Mouse (Mus musculus) cerebellum, adult (tissue): ENCODE data around the gene Pdzrn4.

Experiments
- ATAC-seq: cut with Nextera tagmentation; 2 replicates; pipeline ENCODE4 v1.9.2; 2017; ENCODE audit warnings: mild to moderate bottlenecking, moderate library complexity, mixed read lengths; ENCODE audit not compliant: insufficient number of reproducible peaks, low FRiP score, low TSS enrichment

The Pdzrn4 gene

DNA sequence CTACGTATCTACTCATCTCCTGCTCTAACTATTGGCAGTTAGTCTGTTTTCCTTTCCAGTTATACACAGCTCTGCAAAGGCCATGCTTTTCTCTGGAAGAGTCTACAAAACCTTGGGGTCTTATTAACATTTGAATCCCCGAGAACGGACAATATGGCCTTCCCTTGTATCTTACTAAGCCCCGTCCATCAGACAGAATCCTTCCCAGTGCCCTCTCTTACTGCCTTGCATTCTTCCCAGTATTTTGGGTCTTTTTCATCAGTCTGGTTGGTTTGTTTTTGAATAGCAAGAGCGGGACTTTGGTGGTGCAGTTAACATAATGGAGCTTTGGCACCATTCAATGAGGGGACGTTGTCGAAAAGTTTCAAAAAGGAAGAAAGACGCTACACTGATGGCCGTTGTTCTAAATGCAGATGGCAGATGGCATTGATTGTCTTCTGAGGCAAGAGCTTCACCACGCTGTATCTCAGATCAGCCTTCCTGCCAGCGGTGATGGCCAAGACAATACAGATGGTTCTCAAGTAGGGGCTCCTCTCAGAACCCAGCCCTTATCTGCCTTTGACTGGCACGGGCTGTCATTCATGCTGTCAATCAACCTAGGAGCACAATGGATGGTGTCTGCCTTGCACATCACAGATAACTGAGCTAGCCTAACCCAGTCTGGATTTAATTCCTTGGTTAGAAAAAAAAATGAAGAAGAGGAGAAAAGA, 98.9 kb downstream of the Pdzrn4 start:
- ATAC-seq, result no peak

DNA sequence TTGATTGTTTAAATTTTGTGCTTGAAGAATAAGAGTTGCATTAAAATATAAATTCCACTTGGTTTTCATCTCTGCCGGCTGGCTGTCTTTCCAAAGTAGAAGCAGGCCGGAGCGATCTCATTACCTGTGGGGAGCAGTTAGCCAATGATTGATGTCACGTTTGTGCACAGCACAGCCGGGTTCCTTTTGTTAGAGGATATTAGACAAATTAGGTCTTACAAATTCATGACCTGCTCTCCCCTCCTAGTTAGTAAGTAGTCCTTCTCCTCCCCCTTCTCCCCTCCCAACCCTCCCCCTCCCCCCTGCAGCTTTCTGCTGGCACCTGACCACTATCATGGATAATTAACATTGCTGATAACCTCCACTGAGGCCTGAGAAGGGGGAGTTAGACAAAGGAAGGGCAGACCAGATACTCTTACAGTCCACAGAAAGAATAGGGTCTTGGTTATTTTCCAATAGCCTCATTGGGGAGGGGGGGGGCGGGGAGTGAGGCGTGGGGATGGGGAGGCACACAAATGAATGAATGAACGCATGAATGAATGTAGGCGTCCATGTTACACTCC, 103.7 kb downstream of the Pdzrn4 start:
- no peak for ATAC-seq

GRCm38 (mm10) chr15:92502797-92503196, 106.1 kb downstream of the Pdzrn4 start:
- no peak for ATAC-seq

GRCm38 (mm10) chr15:92509372-92509771, 112.7 kb downstream of the Pdzrn4 start:
- ATAC-seq, result no peak

GRCm38 (mm10) chr15:92515651-92516050, 119.0 kb downstream of the Pdzrn4 start:
- ATAC-seq, result no peak

- ATAC-seq, result no peak
These were observed 124.1 kb downstream of the Pdzrn4 start for GRCm38 (mm10) chr15:92520677-92521225.

- no peak for ATAC-seq
These were observed 125.0 kb downstream of the Pdzrn4 start for GRCm38 (mm10) chr15:92521686-92522085.

DNA sequence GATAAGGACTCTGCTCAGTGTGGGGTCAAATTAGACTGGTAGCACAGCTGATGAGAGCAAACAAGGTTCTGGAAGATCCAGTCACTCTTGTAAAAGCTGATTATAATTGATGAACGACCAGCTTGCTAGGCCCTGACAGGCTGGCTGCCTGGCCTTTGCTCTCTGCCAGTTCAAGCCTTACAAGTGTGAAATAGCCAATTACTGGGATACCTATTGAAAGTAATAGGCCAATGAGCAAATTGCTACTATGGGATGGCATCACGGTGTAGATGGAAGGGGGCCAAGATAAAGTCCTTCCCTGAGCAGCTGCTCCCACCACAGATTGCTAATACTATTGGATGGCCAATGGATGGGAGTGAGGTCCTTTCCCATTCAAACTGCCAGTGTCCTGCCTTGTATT, 128.2 kb downstream of the Pdzrn4 start:
- ATAC-seq, result no peak

GRCm38 (mm10) chr15:92525416-92525815, 128.7 kb downstream of the Pdzrn4 start:
- no peak for ATAC-seq

DNA sequence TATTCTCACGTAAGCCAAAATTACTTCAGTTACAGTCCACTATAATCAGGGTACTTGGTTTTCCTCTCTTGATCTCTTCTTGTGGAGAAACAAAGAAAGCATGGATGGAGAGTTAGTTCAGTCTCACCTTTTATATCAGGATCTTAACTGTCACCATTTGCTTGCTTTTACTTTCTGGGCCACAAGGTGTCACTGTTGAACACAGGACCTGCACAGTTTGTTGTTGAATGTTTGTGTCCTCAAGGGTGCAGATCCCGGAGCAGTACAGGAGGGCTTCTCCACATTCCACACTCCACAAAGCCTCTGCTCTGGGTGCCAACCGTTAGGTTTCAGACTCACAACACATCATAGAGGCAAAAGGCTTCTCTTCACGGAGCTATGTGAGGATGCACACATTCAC, 130.1 kb downstream of the Pdzrn4 start:
- no peak for ATAC-seq

- ATAC-seq, result no peak
These were observed 146.6 kb downstream of the Pdzrn4 start for GRCm38 (mm10) chr15:92543252-92543651.

- ATAC-seq, result no peak
These were observed 150.7 kb downstream of the Pdzrn4 start for GRCm38 (mm10) chr15:92547294-92547911.

GRCm38 (mm10) chr15:92555012-92555574, 158.4 kb downstream of the Pdzrn4 start:
- ATAC-seq, result no peak

DNA sequence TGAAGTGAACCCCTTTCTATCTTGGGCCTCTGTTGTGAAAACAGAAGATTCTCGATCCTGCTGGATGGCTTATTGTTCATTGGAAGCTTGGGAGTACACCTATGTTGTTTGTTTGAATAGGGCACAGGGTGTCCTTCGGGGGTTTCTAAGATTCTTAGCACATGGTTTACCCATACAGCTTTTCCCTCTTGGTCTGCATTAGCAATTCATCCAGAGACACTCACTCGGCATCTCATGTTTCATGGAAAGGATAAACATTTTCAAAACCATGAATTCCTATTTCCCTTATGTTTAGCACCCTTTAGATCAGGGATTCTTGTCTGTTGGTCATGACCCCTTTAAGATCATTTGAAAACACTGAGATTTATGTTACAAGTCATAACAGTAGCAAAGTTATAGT, 159.0 kb downstream of the Pdzrn4 start:
- ATAC-seq, result no peak

GRCm38 (mm10) chr15:92558592-92558991, 161.9 kb downstream of the Pdzrn4 start:
- no peak for ATAC-seq

DNA sequence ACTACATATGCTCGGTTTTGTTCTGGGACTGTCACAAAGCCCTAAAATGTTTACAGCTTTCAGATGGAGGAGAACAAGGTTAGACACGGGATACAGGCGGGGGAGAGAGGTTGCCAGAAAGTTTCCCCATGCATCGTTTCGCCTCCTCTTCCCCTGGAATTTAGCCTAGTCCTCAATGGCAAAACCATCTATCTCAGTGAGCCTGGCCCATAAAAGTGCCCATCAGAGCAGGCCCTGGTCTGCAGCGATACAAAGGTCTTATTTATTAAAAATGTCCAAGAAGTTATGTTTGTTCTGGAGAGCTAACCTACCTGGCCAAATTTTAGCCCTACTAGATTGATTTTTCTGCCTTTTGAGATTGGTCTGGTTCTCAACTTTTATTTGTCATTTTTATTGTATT, 165.5 kb downstream of the Pdzrn4 start:
- no peak for ATAC-seq

DNA sequence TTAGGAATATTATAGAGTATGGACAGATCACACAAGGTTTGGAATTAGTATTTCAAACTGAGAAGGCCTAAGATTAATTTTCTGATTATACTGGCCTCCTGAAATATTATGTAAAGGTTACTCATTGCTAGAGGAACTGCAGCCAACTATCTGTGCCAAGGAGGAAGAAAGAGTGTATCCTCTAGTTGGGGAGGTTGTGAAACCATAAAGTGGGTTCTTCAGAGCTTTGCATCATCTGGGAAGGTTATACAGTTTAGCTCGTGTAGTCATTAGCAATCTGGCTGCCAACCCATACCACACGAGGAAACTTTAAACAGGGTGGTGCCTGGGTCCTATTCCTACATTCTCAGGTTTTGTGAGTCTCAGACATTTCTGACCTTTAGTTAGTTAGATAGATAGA, 166.9 kb downstream of the Pdzrn4 start:
- no peak for ATAC-seq

DNA sequence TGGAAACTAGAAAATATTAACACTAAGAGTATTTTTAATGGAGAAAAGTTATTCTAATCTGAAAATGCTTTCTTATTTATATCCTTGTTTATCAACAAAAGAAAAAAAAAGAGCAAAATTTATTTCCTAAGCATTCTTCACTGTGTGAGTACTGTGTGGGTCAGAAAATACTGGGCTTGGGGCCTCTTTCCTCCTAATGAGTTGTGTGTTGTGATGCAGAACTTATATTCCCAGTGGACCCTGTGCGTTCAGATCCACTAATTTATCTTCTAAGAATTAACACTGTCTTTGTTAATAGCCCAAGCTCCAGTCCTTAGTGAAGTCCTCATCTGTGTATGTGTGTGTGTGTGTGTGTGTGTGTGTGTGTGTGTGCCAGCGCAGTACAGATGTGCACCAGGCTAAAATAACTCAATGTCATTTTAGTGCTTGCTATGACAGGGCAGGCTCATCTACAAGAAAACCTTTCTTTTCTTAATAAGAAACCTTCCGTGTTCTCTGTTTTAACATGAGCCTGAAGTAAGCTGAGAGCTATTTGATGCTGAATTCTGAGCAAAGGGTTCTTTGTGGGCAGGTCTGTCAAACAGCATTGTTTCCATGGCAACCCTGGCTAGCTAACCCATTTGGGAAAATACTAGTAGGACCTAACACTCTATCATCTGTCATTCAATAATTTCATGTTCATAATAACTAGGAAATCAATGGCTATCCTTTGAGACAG, 174.0 kb downstream of the Pdzrn4 start:
- ATAC-seq, result no peak

DNA sequence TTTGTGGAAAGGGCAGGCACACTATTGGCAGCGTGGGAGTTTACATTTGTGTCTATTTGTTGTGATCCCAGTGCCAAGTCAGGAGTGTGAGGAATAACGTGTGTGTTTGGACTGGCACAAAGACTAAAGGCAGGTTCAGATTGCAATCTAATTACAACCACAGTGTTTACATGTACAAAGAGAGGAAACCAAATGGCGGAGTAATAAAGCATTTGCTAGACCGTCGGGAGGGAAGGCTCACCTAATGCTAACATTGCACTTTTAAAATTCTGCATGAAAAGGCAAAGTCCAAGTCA, 174.5 kb downstream of the Pdzrn4 start:
- no peak for ATAC-seq

DNA sequence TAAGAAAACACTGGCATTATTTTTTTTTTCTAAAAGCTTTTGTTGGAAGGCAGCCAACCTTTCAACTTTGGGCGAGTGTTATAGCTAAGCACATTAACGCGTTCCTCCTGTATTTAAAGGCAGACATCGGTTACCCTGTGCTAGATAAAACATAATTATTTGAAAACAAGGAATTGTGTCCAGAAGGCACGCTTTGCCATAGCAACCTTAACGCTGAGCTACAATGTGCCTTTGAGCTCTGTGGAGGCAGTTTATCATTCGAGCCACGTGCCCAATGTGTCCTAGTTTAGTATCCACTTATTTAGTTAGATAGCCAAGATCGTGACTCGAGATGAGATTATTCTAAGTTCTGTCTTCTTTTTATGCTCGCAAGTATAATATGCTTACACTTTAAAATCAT, 180.8 kb downstream of the Pdzrn4 start:
- ATAC-seq, result no peak

DNA sequence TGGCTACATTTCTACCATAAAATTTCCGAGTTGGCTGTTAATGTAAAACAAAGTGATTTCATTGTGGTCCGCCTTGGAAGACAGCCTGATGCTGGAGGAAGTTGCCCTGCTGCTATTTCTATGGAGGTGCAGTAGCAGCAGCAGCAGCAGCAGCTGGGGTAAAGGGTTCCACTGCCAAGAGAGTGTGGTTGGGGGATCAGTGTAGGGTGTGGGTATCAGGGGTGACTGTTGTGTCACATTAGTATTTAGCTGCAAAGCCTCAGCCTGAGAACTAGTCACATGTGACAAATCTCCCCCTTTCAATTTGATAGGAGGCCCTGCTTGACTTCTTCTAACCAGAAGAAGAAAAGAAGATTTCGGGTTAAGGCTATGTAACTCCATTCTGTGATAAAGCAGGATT, 183.5 kb downstream of the Pdzrn4 start:
- no peak for ATAC-seq
